Mouse (Mus musculus): ENCODE data around the gene Alkbh8. TPM values are rescaled to one million over a fixed set of nuclear protein-coding genes. Genes with fewer than 3 reads are reported as not detected.
"Not testable (repeated sequence)": the region's sequence is repeated elsewhere in the genome, so short reads cannot be mapped to it uniquely, and the experiment has no call there.

Gene Alkbh8
- total RNA-seq (2021) = 10 to 100 TPM; 45.6 to 48.0 TPM
- long read RNA-seq, experiment 1, full-length matches to known transcripts = 8 of 16 reads
- long read RNA-seq, experiment 1, partial matches to known transcripts = 1 of 16 reads
- long read RNA-seq, experiment 1, other reads (novel, unspliced or antisense) = 7 of 16 reads
- long read RNA-seq, experiment 2, partial matches to known transcripts = 1 of 9 reads
- long read RNA-seq, experiment 2, other reads (novel, unspliced or antisense) = 7 of 9 reads

- peak; percentile 77 to 80 for DNase-seq (ENCODE audit: extremely low spot score in 1 of 2, low spot score in 2 of 2)
- intact Hi-C loops (cut with DNase I) = loop anchor here (5.0 kb wide), 1 partner anchor 67 kb away; the partner anchor contains the start of gene Cwf19l2
- Histone ChIP-seq H3K27ac (peak within 1 kb of the TSS; percentile 83), H3K4me3 (peak within 1 kb of the TSS; percentile 71)
- peak; percentile 55 for TF ChIP-seq CTCF (IDR thresholded peaks at IDR 0.05)
These were observed at the start of gene Alkbh8 for GRCm38 (mm10) chr9:3334962-3335767. Gene Alkbh8 (plus strand): TSS chr9:3335140.

DNA sequence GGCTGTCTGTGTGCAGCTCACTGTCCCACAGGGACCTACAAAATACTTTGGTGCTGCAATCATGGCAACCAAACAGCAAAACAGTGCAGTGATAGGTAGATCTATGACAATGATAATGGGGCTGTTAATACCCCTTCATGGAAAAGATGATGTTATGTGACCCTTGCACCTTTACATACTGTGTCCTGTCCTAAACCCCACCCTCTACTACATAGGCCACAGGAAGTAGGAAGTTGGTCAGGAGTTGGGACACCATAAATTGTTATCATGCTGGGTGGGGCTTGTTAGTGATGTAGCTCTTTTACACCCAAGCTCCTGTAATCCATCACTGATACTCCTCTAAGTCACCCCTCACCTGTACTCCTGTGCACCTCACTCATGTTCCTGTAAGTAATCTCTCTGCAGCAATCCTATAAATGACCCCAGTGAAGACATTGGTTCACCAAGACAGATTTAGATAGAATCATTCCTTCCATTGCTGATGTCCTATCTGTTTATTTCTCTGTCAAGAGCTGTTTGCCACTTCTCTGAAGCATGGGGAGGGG lies 25.6 kb upstream of the Alkbh8 start:
- no peak for DNase-seq (ENCODE audit: extremely low spot score in 1 of 2, low spot score in 2 of 2)
- intact Hi-C loops (cut with DNase I) = no loop called here
- Histone ChIP-seq H3K27ac (no peak overlapping the region), H3K4me3 (no peak overlapping the region)
- TF ChIP-seq CTCF (IDR thresholded peaks at IDR 0.05) = no peak

DNA sequence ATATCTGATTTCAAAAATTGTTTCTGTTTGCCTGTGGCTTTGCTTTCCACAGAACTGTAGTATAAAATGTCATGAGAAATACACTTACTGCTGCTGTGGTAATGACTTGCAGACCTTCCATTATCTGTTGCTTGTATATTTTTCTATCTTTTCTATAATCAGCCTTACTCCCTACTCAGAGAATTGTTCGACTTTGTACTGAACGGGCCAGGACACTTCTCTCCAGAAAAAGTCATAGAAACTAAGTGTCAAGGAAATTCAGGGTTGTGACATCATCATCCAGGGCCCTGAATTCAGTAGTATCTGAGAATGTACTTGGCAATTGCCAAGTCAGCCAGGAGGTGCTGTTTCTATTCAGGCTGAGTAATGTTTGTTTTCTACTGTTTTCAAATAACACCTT lies 24.9 kb upstream of the Alkbh8 start:
- no peak for TF ChIP-seq CTCF (IDR thresholded peaks at IDR 0.05)
- intact Hi-C loops (cut with DNase I) = no loop called here
- Histone ChIP-seq H3K27ac (no peak overlapping the region), H3K4me3 (no peak overlapping the region)
- DNase-seq (ENCODE audit: extremely low spot score in 1 of 2, low spot score in 2 of 2) = no peak

DNA sequence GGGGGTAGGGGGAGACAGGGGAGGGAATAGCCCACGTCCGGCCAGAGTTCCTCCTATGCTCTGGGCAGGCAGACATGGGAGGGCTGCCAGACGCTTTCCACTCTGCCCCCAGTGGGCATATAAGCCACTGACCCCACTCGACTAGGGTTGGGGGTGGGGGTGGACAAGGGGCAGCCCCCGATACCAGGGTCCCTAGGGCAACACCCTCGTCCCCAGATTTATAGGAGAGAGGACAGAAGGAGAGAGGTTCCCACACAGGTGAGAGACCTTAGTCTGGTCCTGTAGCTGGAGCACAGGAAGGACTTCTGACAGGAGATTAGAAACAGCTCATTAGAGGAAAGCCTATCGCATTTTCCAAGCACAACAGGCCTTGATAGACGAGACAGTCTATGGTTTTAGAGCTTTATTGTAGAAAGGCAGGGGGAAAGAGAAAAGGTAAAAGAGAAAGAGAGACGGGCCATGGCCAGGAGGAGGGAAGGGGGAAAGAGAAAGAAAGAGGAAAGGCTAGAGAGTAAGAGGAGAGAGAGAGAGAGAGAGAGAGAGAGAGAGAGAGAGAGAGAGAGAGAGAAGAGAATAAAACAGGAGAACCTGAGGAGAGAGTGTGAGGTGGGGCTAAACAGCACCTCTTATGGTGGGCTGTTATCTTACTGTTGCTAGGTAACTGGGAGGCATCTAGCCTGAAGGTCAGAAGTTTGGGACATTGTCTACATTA lies 7.4 kb upstream of the Alkbh8 start:
- H3K27ac ChIP-seq; DNase-seq (ENCODE audit: extremely low spot score in 1 of 2, low spot score in 2 of 2); H3K4me3 ChIP-seq; intact Hi-C loops (cut with DNase I): not testable (repeated sequence)

- intact Hi-C loops (cut with DNase I) = no loop called here
- TF ChIP-seq CTCF (IDR thresholded peaks at IDR 0.05) = no peak
- DNase-seq (ENCODE audit: extremely low spot score in 1 of 2, low spot score in 2 of 2) = no peak
- Histone ChIP-seq H3K4me3 (no peak overlapping the region), H3K27ac (no peak overlapping the region)
These were observed 6.8 kb upstream of the Alkbh8 start for GRCm38 (mm10) chr9:3328054-3328595.

- intact Hi-C loops (cut with DNase I) = no loop called here
- no peak for DNase-seq (ENCODE audit: extremely low spot score in 1 of 2, low spot score in 2 of 2)
- Histone ChIP-seq H3K27ac (no peak overlapping the region), H3K4me3 (no peak overlapping the region)
- TF ChIP-seq CTCF (IDR thresholded peaks at IDR 0.05) = no peak
These were observed 4.6 kb upstream of the Alkbh8 start for GRCm38 (mm10) chr9:3330319-3330718.

DNA sequence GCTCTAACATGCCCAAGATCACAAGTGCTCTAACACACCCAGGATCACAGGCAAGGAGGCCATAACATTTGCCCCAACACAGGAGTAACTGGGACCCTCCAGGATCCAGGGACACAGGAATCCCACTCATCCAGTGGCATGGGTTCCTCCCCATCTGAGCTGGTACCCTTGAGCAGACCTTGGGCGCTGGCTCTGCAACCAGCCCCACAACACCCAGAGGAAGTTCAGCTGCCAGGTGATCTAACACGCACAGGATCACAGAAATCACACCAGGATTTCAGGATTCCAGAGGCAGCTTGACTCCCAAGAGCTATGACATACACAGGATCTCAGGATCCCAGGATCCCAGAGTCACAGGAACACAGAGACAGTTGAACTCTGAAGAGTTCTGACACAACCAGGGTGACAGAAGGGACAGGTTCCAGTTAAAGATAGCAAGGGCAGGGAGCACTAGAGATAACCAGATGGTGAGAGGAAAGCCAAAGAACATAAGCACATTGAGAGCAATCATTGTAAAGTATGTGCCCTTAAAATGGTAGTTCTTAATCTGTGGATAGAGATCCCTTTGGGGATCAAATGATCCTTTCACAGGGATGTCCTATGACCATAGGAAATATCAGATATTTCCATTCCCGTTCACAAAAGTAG lies 4.1 kb upstream of the Alkbh8 start:
- intact Hi-C loops (cut with DNase I) = no loop called here
- DNase-seq (ENCODE audit: extremely low spot score in 1 of 2, low spot score in 2 of 2) = no peak
- TF ChIP-seq CTCF (IDR thresholded peaks at IDR 0.05) = no peak
- no peak overlapping the region for H3K27ac ChIP-seq
- no peak overlapping the region for H3K4me3 ChIP-seq

DNA sequence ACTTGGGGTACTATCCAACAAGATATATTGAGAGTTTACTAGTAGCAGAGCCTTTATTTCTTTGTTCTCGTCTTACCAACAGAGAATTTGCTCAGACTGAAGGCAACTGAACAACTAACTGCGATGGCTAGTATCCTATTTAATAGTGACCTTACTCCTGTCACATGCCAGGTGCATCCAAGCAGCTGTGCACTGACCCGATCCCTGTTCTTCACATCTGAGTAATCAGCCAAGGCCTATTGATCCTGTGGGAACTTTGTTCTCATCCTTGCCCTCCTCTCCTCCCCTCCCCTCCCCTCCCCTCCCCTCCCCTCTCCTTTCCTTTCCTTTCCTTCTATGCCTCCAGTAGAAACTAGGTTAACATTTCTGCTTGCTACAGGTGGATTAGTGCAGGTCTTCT lies 1.7 kb downstream of the Alkbh8 start:
- intact Hi-C loops (cut with DNase I) = loop anchor here (5.0 kb wide), 1 partner anchor 66 kb away; the partner anchor contains the start of gene Cwf19l2
- no peak overlapping the region for H3K27ac ChIP-seq
- DNase-seq (ENCODE audit: extremely low spot score in 1 of 2, low spot score in 2 of 2) = no peak
- no peak overlapping the region for H3K4me3 ChIP-seq
- TF ChIP-seq CTCF (IDR thresholded peaks at IDR 0.05) = no peak

DNA sequence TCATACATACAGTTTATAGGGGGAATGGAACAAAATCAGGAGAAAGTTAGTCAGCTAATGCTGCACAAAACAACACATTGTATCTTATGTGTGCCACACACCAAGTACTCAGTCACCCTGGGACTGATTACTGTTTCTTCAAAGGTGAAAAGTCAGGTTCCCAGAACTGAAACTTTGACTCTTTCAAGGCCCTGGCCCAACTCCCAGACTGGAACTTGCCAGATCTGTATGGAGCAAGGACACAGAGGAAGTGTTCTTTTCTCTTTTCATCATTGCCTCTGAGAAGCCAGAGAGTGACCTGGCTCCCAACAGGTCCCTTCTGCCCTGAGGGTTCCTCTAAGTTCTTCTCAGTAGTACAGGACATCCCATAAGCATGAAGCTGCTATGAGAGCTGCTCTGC lies 10.2 kb downstream of the Alkbh8 start:
- no peak overlapping the region for H3K27ac ChIP-seq
- intact Hi-C loops (cut with DNase I) = no loop called here
- no peak for DNase-seq (ENCODE audit: extremely low spot score in 1 of 2, low spot score in 2 of 2)
- no peak for TF ChIP-seq CTCF (IDR thresholded peaks at IDR 0.05)
- H3K4me3 ChIP-seq = no peak overlapping the region

- Histone ChIP-seq H3K27ac (no peak overlapping the region), H3K4me3 (no peak overlapping the region)
- intact Hi-C loops (cut with DNase I) = no loop called here
- TF ChIP-seq CTCF (IDR thresholded peaks at IDR 0.05) = no peak
- no peak for DNase-seq (ENCODE audit: extremely low spot score in 1 of 2, low spot score in 2 of 2)
These were observed 11.0 kb downstream of the Alkbh8 start for GRCm38 (mm10) chr9:3345967-3346366.

- DNase-seq (ENCODE audit: extremely low spot score in 1 of 2, low spot score in 2 of 2) = no peak
These were observed 15.1 kb downstream of the Alkbh8 start for GRCm38 (mm10) chr9:3350056-3350455.

DNA sequence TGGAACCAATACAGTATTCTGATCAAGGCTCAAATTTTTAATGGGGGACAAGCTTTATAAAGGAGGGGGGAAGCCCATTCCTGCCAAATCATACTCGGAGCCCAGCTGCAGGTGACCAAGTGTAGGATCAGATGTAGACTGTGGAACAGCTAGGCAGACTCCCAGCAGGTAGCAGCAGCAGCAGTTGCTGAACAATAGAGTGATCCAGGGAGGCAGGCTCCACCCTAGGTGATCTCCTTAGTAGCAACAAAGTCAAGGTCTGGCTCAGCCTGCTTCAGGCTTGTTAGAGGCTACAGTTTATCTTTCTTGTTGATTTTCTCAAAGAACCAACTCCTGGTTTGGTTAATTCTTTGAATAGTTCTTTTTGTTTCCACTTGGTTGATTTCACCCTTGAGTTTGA lies 41.4 kb downstream of the Alkbh8 start:
- H3K4me3 ChIP-seq; H3K27ac ChIP-seq; intact Hi-C loops (cut with DNase I); DNase-seq (ENCODE audit: extremely low spot score in 1 of 2, low spot score in 2 of 2): not testable (repeated sequence)

More at GRCm38 (mm10) chr9:3350056-3350455, 15.1 kb downstream of the Alkbh8 start:
- TF ChIP-seq CTCF (IDR thresholded peaks at IDR 0.05) = peak; percentile 36
- no peak overlapping the region for H3K4me3 ChIP-seq
- H3K27ac ChIP-seq = no peak overlapping the region
- intact Hi-C loops (cut with DNase I) = no loop called here
